Mouse (Mus musculus): ENCODE measurements around the gene Ulk4.
"Not testable (repeated sequence)": the region's sequence is repeated elsewhere in the genome, so short reads cannot be mapped to it uniquely, and the experiment has no call there.

Gene Ulk4

GRCm38 (mm10) chr9:121249805-121250204, 27.2 kb downstream of the Ulk4 start:
- DNase-seq = peak; percentile 17 to 40

- DNase-seq = peak; percentile 78 to 88
Measured at GRCm38 (mm10) chr9:121247956-121248775, 28.8 kb downstream of the Ulk4 start.

- peak in 1 of 2 experiments; percentile 4 for DNase-seq
Measured at GRCm38 (mm10) chr9:121247047-121247446, 29.9 kb downstream of the Ulk4 start.

- DNase-seq = peak; percentile 3 to 10
Measured at GRCm38 (mm10) chr9:121242331-121242730, 34.7 kb downstream of the Ulk4 start.

GRCm38 (mm10) chr9:121241806-121242205, 35.2 kb downstream of the Ulk4 start:
- DNase-seq = peak; percentile 25 to 35

GRCm38 (mm10) chr9:121241366-121241765, 35.6 kb downstream of the Ulk4 start:
- peak; percentile 2 to 10 for DNase-seq

GRCm38 (mm10) chr9:121240242-121240641, 36.8 kb downstream of the Ulk4 start:
- DNase-seq = peak; percentile 20 to 42

GRCm38 (mm10) chr9:121239571-121239970, 37.4 kb downstream of the Ulk4 start:
- peak; percentile 1 to 8 for DNase-seq

GRCm38 (mm10) chr9:121218636-121219035, 58.4 kb downstream of the Ulk4 start:
- DNase-seq = peak in 1 of 2 experiments; percentile 3

GRCm38 (mm10) chr9:121218230-121218629, 58.8 kb downstream of the Ulk4 start:
- peak in 1 of 2 experiments; percentile 3 for DNase-seq

- peak in 1 of 2 experiments; percentile 2 for DNase-seq
Measured at GRCm38 (mm10) chr9:121217742-121218141, 59.3 kb downstream of the Ulk4 start.

- peak in 1 of 2 experiments; percentile 2 for DNase-seq
Measured at GRCm38 (mm10) chr9:121216536-121217320, 60.3 kb downstream of the Ulk4 start.

- DNase-seq = peak; percentile 63 to 77
Measured at GRCm38 (mm10) chr9:121215349-121216000, 61.5 kb downstream of the Ulk4 start.

- DNase-seq = peak in 1 of 2 experiments; percentile 3
Measured at GRCm38 (mm10) chr9:121212322-121212721, 64.7 kb downstream of the Ulk4 start.

- peak in 1 of 2 experiments; percentile 1 for DNase-seq
Measured at GRCm38 (mm10) chr9:121205046-121205445, 72.0 kb downstream of the Ulk4 start.

GRCm38 (mm10) chr9:121204149-121204800, 72.7 kb downstream of the Ulk4 start:
- peak in 1 of 2 experiments; percentile 1 for DNase-seq

- no peak for DNase-seq
Measured at GRCm38 (mm10) chr9:121203686-121204085, 73.3 kb downstream of the Ulk4 start.

- not testable (repeated sequence) for DNase-seq
Measured at GRCm38 (mm10) chr9:121199146-121199685, 77.8 kb downstream of the Ulk4 start.

- no peak for DNase-seq
Measured at GRCm38 (mm10) chr9:121196473-121196872, 80.5 kb downstream of the Ulk4 start.

- no peak for DNase-seq
Measured at GRCm38 (mm10) chr9:121195106-121195505, 81.9 kb downstream of the Ulk4 start.

GRCm38 (mm10) chr9:121192601-121193370, 84.2 kb downstream of the Ulk4 start:
- no peak for DNase-seq

Measured in lung, postnatal 4 days (tissue).